Mouse (Mus musculus) forebrain, postnatal 0 days (tissue): Measurements from ENCODE around the gene Arpc3. TPM values are rescaled to one million over a fixed set of nuclear protein-coding genes. Genes with fewer than 3 reads are reported as not detected.

ENCODE experiments used
- ATAC-seq: fragments of 200-750 bp; cut with Nextera tagmentation; 2 replicates; pipeline ENCODE4 v1.8.0; 2017; ENCODE audit warnings: mild to moderate bottlenecking, moderate library complexity
- DNase-seq: peaks from one replicate; pipeline ENCODE4 v3.0.0-alpha.2; 2015
- H3K27ac ChIP-seq: fragments of 300-500 bp; sonication (generic); 2 replicates; pipeline ENCODE4 v1.5.1; 2014; ENCODE audit warnings: low read depth, mild to moderate bottlenecking, antibody characterized with exemption, low read length, moderate library complexity, mixed read lengths
- H3K27me3 ChIP-seq: fragments of 300-500 bp; sonication (generic); 2 replicates; pipeline ENCODE4 v1.6.1; 2014; ENCODE audit warnings: mild to moderate bottlenecking, low read length, mixed read lengths; ENCODE audit not compliant: insufficient read depth
- H3K36me3 ChIP-seq: fragments of 300-500 bp; sonication (generic); 2 replicates; pipeline ENCODE4 v1.6.1; 2014; ENCODE audit warnings: mild to moderate bottlenecking, moderate library complexity; ENCODE audit not compliant: insufficient read depth
- H3K4me1 ChIP-seq: fragments of 300-500 bp; sonication (generic); 2 replicates; pipeline ENCODE4 v1.6.1; 2014; ENCODE audit warnings: antibody characterized with exemption; ENCODE audit not compliant: insufficient read depth
- H3K4me2 ChIP-seq: fragments of 300-500 bp; sonication (generic); 2 replicates; pipeline ENCODE4 v1.6.1; 2014; ENCODE audit warnings: low read depth, mild to moderate bottlenecking, moderate library complexity
- H3K4me3 ChIP-seq: fragments of 300-500 bp; sonication (generic); 2 replicates; pipeline ENCODE4 v1.5.1; 2014; ENCODE audit warnings: low read depth, low read length, mixed read lengths
- H3K9ac ChIP-seq: fragments of 300-500 bp; sonication (generic); 2 replicates; pipeline ENCODE4 v1.6.1; 2014; ENCODE audit warnings: mild to moderate bottlenecking
- H3K9me3 ChIP-seq: fragments of 300-500 bp; sonication (generic); 2 replicates; pipeline ENCODE4 v1.6.1; 2016; ENCODE audit warnings: low read length
- CTCF ChIP-seq: sonication (generic); IDR thresholded peaks from 2 replicates; pipeline ENCODE4 v1.5.1; 2016; ENCODE audit warnings: antibody characterized with exemption, control low read depth, low read depth
- WGBS: fragments of 180-500 bp; shearing (Covaris S2); extraction: QIAGEN DNeasy Blood & Tissue Kit; methylation state at CpG from one replicate; pipeline ENCODE4 v1.1.7; 2014; 5-methylcytosine and 5-hydroxymethylcytosine counted together
- polyA plus RNA-seq: library from polyadenylated mRNA; unstranded; fragments of >200 nt; fragmentation: Nextera tagmentation; extraction: Ambion mirVana; gene quantifications from 2 replicates; pipeline ENCODE4 v1.2.1, GENCODE M21; 2015
- total RNA-seq: library from RNA; depleted of rRNA; stranded (reverse); fragments of >200 nt; gene quantifications from 2 replicates; pipeline ENCODE4 v1.2.3, GENCODE M21; 2014

Arpc3 gene
- total and polyA plus RNA-seq, 2 experiments from 2014 or later: 171 to 234 TPM

GRCm38 (mm10) chr5:122439400-122440094 is 47.9 kb downstream of the Arpc3 start:
- H3K4me2 ChIP-seq: no peak overlapping the region
- ATAC-seq (no peak), DNase-seq (no peak)
- no peak overlapping the region for H3K27ac ChIP-seq
- no peak overlapping the region for H3K4me3 ChIP-seq
- no peak overlapping the region for H3K9ac ChIP-seq
- no peak for TF ChIP-seq CTCF
- no peaks in the 10 kb centered on the region for H3K27me3 ChIP-seq
- 92% methylated on average over 19 of the region's 19 CpGs for WGBS
- no peaks in the 10 kb centered on the region for H3K4me1 ChIP-seq
- peaks cover 90% of the 10 kb centered on the region for H3K36me3 ChIP-seq
- H3K9me3 ChIP-seq: no peaks in the 10 kb centered on the region

- no peaks in the 10 kb centered on the region for H3K4me1 ChIP-seq
- no peak for ATAC-seq
- no peak for DNase-seq
- H3K4me3 ChIP-seq: no peak overlapping the region
- H3K27ac ChIP-seq: no peak overlapping the region
- no peak for TF ChIP-seq CTCF
- peaks cover 95% of the 10 kb centered on the region for H3K36me3 ChIP-seq
- no peaks in the 10 kb centered on the region for H3K27me3 ChIP-seq
- no peak overlapping the region for H3K9ac ChIP-seq
- H3K9me3 ChIP-seq: no peaks in the 10 kb centered on the region
- WGBS: 94% methylated on average over 12 of the region's 12 CpGs
- no peak overlapping the region for H3K4me2 ChIP-seq
These were observed 48.5 kb downstream of the Arpc3 start for GRCm38 (mm10) chr5:122440095-122440630.

- H3K9me3 ChIP-seq: no peaks in the 10 kb centered on the region
- no peaks in the 10 kb centered on the region for H3K27me3 ChIP-seq
- DNase-seq (no peak), ATAC-seq (no peak)
- peaks cover 74% of the 10 kb centered on the region for H3K36me3 ChIP-seq
- no peak for TF ChIP-seq CTCF
- WGBS: 94% methylated on average over 10 of the region's 10 CpGs
- H3K4me2 ChIP-seq: no peak overlapping the region
- H3K9ac ChIP-seq: no peak overlapping the region
- no peaks in the 10 kb centered on the region for H3K4me1 ChIP-seq
- no peak overlapping the region for H3K4me3 ChIP-seq
- no peak overlapping the region for H3K27ac ChIP-seq
These were observed 52.8 kb downstream of the Arpc3 start for GRCm38 (mm10) chr5:122444492-122444891.

GRCm38 (mm10) chr5:122445051-122445610 is 53.5 kb downstream of the Arpc3 start:
- Histone ChIP-seq H3K4me1 (no peaks in the 10 kb centered on the region), H3K27ac (no peak overlapping the region), H3K36me3 (peaks cover 68% of the 10 kb centered on the region), H3K27me3 (no peaks in the 10 kb centered on the region), H3K9me3 (no peaks in the 10 kb centered on the region), H3K4me3 (no peak overlapping the region), H3K4me2 (no peak overlapping the region), H3K9ac (no peak overlapping the region)
- no peak for DNase-seq
- no peak for TF ChIP-seq CTCF
- WGBS: 90% methylated on average over 11 of the region's 11 CpGs
- no peak for ATAC-seq

GRCm38 (mm10) chr5:122447857-122448256 is 56.2 kb downstream of the Arpc3 start:
- no peaks in the 10 kb centered on the region for H3K27me3 ChIP-seq
- H3K36me3 ChIP-seq: peaks cover 49% of the 10 kb centered on the region
- no peak overlapping the region for H3K27ac ChIP-seq
- no peak overlapping the region for H3K4me2 ChIP-seq
- no peaks in the 10 kb centered on the region for H3K9me3 ChIP-seq
- H3K9ac ChIP-seq: no peak overlapping the region
- H3K4me1 ChIP-seq: no peaks in the 10 kb centered on the region
- TF ChIP-seq CTCF: no peak
- H3K4me3 ChIP-seq: no peak overlapping the region
- ATAC-seq (peak; percentile 56), DNase-seq (no peak)
- WGBS: 81% methylated on average over 8 of the region's 8 CpGs

- Histone ChIP-seq H3K9ac (no peak overlapping the region), H3K27ac (no peak overlapping the region), H3K4me2 (no peak overlapping the region), H3K4me1 (no peaks in the 10 kb centered on the region), H3K27me3 (no peaks in the 10 kb centered on the region), H3K36me3 (peaks cover 50% of the 10 kb centered on the region), H3K4me3 (no peak overlapping the region), H3K9me3 (no peaks in the 10 kb centered on the region)
- 86% methylated on average over 5 of the region's 5 CpGs for WGBS
- no peak for DNase-seq
- no peak for ATAC-seq
- TF ChIP-seq CTCF: no peak
These were observed 57.2 kb downstream of the Arpc3 start for GRCm38 (mm10) chr5:122448869-122449268.

- Histone ChIP-seq H3K27me3 (no peaks in the 10 kb centered on the region), H3K9ac (no peak overlapping the region), H3K4me2 (no peak overlapping the region), H3K4me1 (no peaks in the 10 kb centered on the region), H3K4me3 (no peak overlapping the region), H3K27ac (no peak overlapping the region), H3K36me3 (peaks cover 51% of the 10 kb centered on the region), H3K9me3 (no peaks in the 10 kb centered on the region)
- no peak for ATAC-seq
- TF ChIP-seq CTCF: no peak
- no peak for DNase-seq
- 41% methylated on average over 7 of the region's 7 CpGs for WGBS
These were observed 58.3 kb downstream of the Arpc3 start for GRCm38 (mm10) chr5:122449946-122450345.
